Mouse (Mus musculus) liver, embryonic 14.5 days (tissue): Measurements from ENCODE around the gene Pcsk4. TPM values are rescaled to one million over a fixed set of nuclear protein-coding genes. Genes with fewer than 3 reads are reported as not detected.

Experiments
- ATAC-seq: fragments of 200-750 bp; cut with Nextera tagmentation; 2 replicates; pipeline ENCODE4 v1.8.0; 2017; ENCODE audit warnings: moderate number of reproducible peaks, mild to moderate bottlenecking, moderate library complexity; ENCODE audit not compliant: insufficient read depth
- DNase-seq, 3 experiments: peaks; one replicate each; pipeline ENCODE4 v3.0.0-alpha.2; 2012 to 2013; ENCODE audit warnings: low read depth in 3 of 3, low spot score in 3 of 3
- H3K27ac ChIP-seq: fragments of 300-500 bp; sonication (generic); 2 replicates; pipeline ENCODE4 v1.5.1; 2014; ENCODE audit warnings: moderate library complexity, mild to moderate bottlenecking, control low read depth, inconsistent platforms
- H3K27me3 ChIP-seq: fragments of 300-500 bp; sonication (generic); 2 replicates; pipeline ENCODE4 v1.6.1; 2014; ENCODE audit warnings: mild to moderate bottlenecking, low read length, moderate library complexity; ENCODE audit not compliant: control insufficient read depth, insufficient read depth
- H3K36me3 ChIP-seq: fragments of 300-500 bp; sonication (generic); replicated peaks from 2 replicates; pipeline ENCODE4 v1.6.1; 2014; ENCODE audit warnings: low read depth; ENCODE audit not compliant: control insufficient read depth, insufficient read depth
- H3K4me1 ChIP-seq, 2 experiments: fragments of 200-500 bp in 1 of 2; fragments of 300-500 bp in 1 of 2; sonication (generic) in 1 of 2; replicated peaks; 2 replicates each; pipeline ENCODE4 v1.6.1; 2012 to 2014; ENCODE audit warnings: antibody characterized with exemption in 1 of 2, inconsistent platforms in 1 of 2, low read length in 1 of 2; ENCODE audit not compliant: control insufficient read depth in 2 of 2, insufficient read depth in 2 of 2
- H3K4me2 ChIP-seq: fragments of 300-500 bp; sonication (generic); 2 replicates; pipeline ENCODE4 v1.6.1; 2014; ENCODE audit warnings: low read depth, mild to moderate bottlenecking, control low read depth, moderate library complexity
- H3K4me3 ChIP-seq, 2 experiments: fragments of 200-500 bp in 1 of 2; fragments of 300-500 bp in 1 of 2; sonication (generic) in 1 of 2; 2 replicates each; pipeline ENCODE4 v1.5.1; 2012 to 2014; ENCODE audit warnings: low read depth in 2 of 2, low read length in 2 of 2, mild to moderate bottlenecking in 2 of 2, control low read depth in 1 of 2, inconsistent platforms in 1 of 2, moderate library complexity in 1 of 2; ENCODE audit not compliant: insufficient read depth in 1 of 2
- H3K9ac ChIP-seq: fragments of 300-500 bp; sonication (generic); replicated peaks from 2 replicates; pipeline ENCODE4 v1.6.1; 2014; ENCODE audit warnings: mild to moderate bottlenecking, control low read depth, moderate library complexity
- H3K9me3 ChIP-seq: fragments of 300-500 bp; sonication (generic); 2 replicates; pipeline ENCODE4 v1.6.1; 2016; ENCODE audit warnings: low read length, mixed read lengths; ENCODE audit not compliant: control insufficient read depth
- CTCF ChIP-seq: IDR thresholded peaks from 2 replicates; pipeline ENCODE4 v1.5.1; 2016; ENCODE audit warnings: antibody characterized with exemption, low read depth, control low read depth
- EP300 ChIP-seq: IDR thresholded peaks from 2 replicates; pipeline ENCODE4 v1.6.1; 2016; ENCODE audit warnings: antibody characterized with exemption, low read depth
- WGBS: fragments of 180-500 bp; shearing (Covaris S2); extraction: QIAGEN DNeasy Blood & Tissue Kit; methylation state at CpG from one replicate; pipeline ENCODE4 v1.1.7; 2014; ENCODE audit not compliant: insufficient replicate concordance; 5-methylcytosine and 5-hydroxymethylcytosine counted together
- polyA plus RNA-seq, 2 experiments: library from polyadenylated mRNA; depleted of rRNA in 1 of 2; stranded (reverse) in 1 of 2; unstranded in 1 of 2; fragments of >200 nt; fragmentation: Nextera tagmentation in 1 of 2; extraction: Ambion mirVana in 1 of 2; gene quantifications; 2 replicates each; pipeline versions ENCODE4 v1.2.1 to v1.2.3; 2012 to 2014

Gene Pcsk4
- polyA plus RNA-seq, 2 experiments = 3.2 to 6.6 TPM

- DNase-seq (no peak), ATAC-seq (no peak)
- no peak overlapping the region for H3K9ac ChIP-seq
- H3K9me3 ChIP-seq = no peaks in the 10 kb centered on the region
- H3K4me3 ChIP-seq = no peak overlapping the region
- TF ChIP-seq EP300 (no peak), CTCF (no peak)
- peaks cover 58% of the 10 kb centered on the region for H3K27me3 ChIP-seq
- H3K4me1 ChIP-seq = peaks cover 12 to 21% of the 10 kb centered on the region in 2 experiments
- 50% methylated on average over 16 of the region's 16 CpGs for WGBS
- no peak overlapping the region for H3K27ac ChIP-seq
- H3K4me2 ChIP-seq = no peak overlapping the region
- peaks cover 7% of the 10 kb centered on the region; the same call in 1 of the 2 replicates for H3K36me3 ChIP-seq
Observed at GRCm38 (mm10) chr10:80314494-80315001, 14.8 kb downstream of the Pcsk4 start.

GRCm38 (mm10) chr10:80313627-80314201 is 15.6 kb downstream of the Pcsk4 start:
- H3K27me3 ChIP-seq = peaks cover 62% of the 10 kb centered on the region
- TF ChIP-seq CTCF (no peak), EP300 (no peak)
- DNase-seq = no peak
- no peak overlapping the region for H3K4me3 ChIP-seq
- ATAC-seq = no peak
- no peak overlapping the region for H3K9ac ChIP-seq
- no peaks in the 10 kb centered on the region for H3K9me3 ChIP-seq
- peaks cover 9 to 15% of the 10 kb centered on the region in 2 experiments for H3K4me1 ChIP-seq
- H3K36me3 ChIP-seq = peaks cover 6% of the 10 kb centered on the region; the same call in 1 of the 2 replicates
- H3K4me2 ChIP-seq = no peak overlapping the region
- H3K27ac ChIP-seq = no peak overlapping the region
- 17% methylated on average over 20 of the region's 20 CpGs for WGBS

GRCm38 (mm10) chr10:80312586-80313504 is 16.5 kb downstream of the Pcsk4 start:
- H3K4me1 ChIP-seq = peaks cover 9 to 15% of the 10 kb centered on the region in 2 experiments
- no peak for DNase-seq
- no peaks in the 10 kb centered on the region for H3K9me3 ChIP-seq
- TF ChIP-seq CTCF (no peak), EP300 (no peak)
- no peak overlapping the region for H3K4me2 ChIP-seq
- peaks cover 63% of the 10 kb centered on the region for H3K27me3 ChIP-seq
- 54% methylated on average over 54 of the region's 54 CpGs for WGBS
- no peaks in the 10 kb centered on the region for H3K36me3 ChIP-seq
- ATAC-seq = no peak
- no peak overlapping the region for H3K4me3 ChIP-seq
- H3K27ac ChIP-seq = no peak overlapping the region
- H3K9ac ChIP-seq = no peak overlapping the region

GRCm38 (mm10) chr10:80311560-80311959 is 17.7 kb downstream of the Pcsk4 start:
- Histone ChIP-seq H3K4me1 (peaks cover 2 to 6% of the 10 kb centered on the region in 2 experiments; a peak in 2 of 4 replicates), H3K4me2 (no peak overlapping the region), H3K27ac (no peak overlapping the region), H3K9ac (no peak overlapping the region), H3K4me3 (no peak overlapping the region), H3K36me3 (no peaks in the 10 kb centered on the region), H3K9me3 (no peaks in the 10 kb centered on the region), H3K27me3 (peaks cover 66% of the 10 kb centered on the region)
- DNase-seq = no peak
- no peak for TF ChIP-seq EP300
- no peak for TF ChIP-seq CTCF
- ATAC-seq = no peak
- 64% methylated on average over 16 of the region's 16 CpGs for WGBS

GRCm38 (mm10) chr10:80304862-80305261 is 24.4 kb downstream of the Pcsk4 start:
- H3K4me1 ChIP-seq = no peaks in the 10 kb centered on the region
- 5% methylated on average over 25 of the region's 25 CpGs for WGBS
- DNase-seq (no peak), ATAC-seq (peak; percentile 46; the same call in 1 of the 2 replicates)
- H3K4me2 ChIP-seq = peak overlapping the region; percentile 43; the same call in 1 of the 2 replicates
- H3K9ac ChIP-seq = no peak overlapping the region
- TF ChIP-seq EP300 (no peak), CTCF (no peak)
- no peak overlapping the region for H3K4me3 ChIP-seq
- H3K36me3 ChIP-seq = no peaks in the 10 kb centered on the region
- H3K27me3 ChIP-seq = peaks cover 61% of the 10 kb centered on the region
- no peak overlapping the region for H3K27ac ChIP-seq
- no peaks in the 10 kb centered on the region for H3K9me3 ChIP-seq
